Comparison of ENCODE assay signal across 9 mouse cellular contexts in genomic region chr16:8862336-8862987, GRCm38 (mm10). TPM values are rescaled to one million over a fixed set of nuclear protein-coding genes. Genes with fewer than 3 reads are reported as not detected.
DNase-seq lines count a peak whose midpoint lies in the region; ATAC-seq lines count a peak whose summit lies in the region.
"Had no signal": no experiment of that assay in that cellular context is flagged by ENCODE, and none has a peak within 500 bp of the region (broad histone marks: within the 10 kb centered on the region; RNA-seq: fewer than 3 reads in every experiment).

No protein-coding gene starts in this region.

- ATAC-seq in megakaryocyte progenitor cell, adult 5-6 weeks (replicated peaks; ENCODE audit: poor library complexity), result peak; percentile 95
- no peak for ATAC-seq in activated CD4-positive, CD25-positive, alpha-beta regulatory T cell, adult 4 months

- DNase-seq in heart, adult 9 months (ENCODE audit: low spot score in 2 of 2), result peak; percentile 26 to 42
- no peak for DNase-seq in heart, embryonic 10.5 days (ENCODE audit: low spot score)
- peak; percentile 43 for DNase-seq in MN1 (ENCODE audit: low spot score)
- DNase-seq in cerebellum, adult 9-10 months, result peak; percentile 84
- DNase-seq in kidney, postnatal 10 days, result no peak
- no peak for DNase-seq in gastrocnemius, adult 18-20 months (ENCODE audit: low spot score)
- DNase-seq: kidney, adult 9 months had no signal

- H3K9me3 ChIP-seq in heart, embryonic 10.5 days, result no peaks in the 10 kb centered on the region

- H3K4me3 ChIP-seq in heart, embryonic 10.5 days, result no peak overlapping the region

- WGBS in heart, embryonic 10.5 days, result 77% methylated on average over 5 of the region's 5 CpGs

- H3K4me1 ChIP-seq in heart, embryonic 10.5 days, result peaks cover 13% of the 10 kb centered on the region; the same call in 1 of the 2 replicates

- H3K27ac ChIP-seq in heart, embryonic 10.5 days, result no peak overlapping the region

- H3K36me3 ChIP-seq in heart, embryonic 10.5 days, result peaks cover 38% of the 10 kb centered on the region

- H3K27me3 ChIP-seq in heart, embryonic 10.5 days (ENCODE audit: insufficient read depth, poor library complexity, severe bottlenecking), result no peaks in the 10 kb centered on the region

RNA-seq across cellular contexts. Expression of gene 1810013L24Rik, which starts 32.6 kb away (rescaled TPM):
- polyA plus RNA-seq in heart, embryonic 10.5 days (2016; fragmentation: Nextera tagmentation; extraction: Ambion mirVana), result 17.3 and 21.3 TPM in 2 replicates
- total RNA-seq in megakaryocyte progenitor cell, adult 5-6 weeks (2015), result 38.9 and 42.4 TPM in 2 replicates
- total RNA-seq in megakaryocyte progenitor cell, adult 5-6 weeks (2017), result 34.7 and 43.7 TPM in 2 replicates
- 10 to 100 TPM; 17.5 to 21.1 TPM for polyA plus RNA-seq in activated CD4-positive, CD25-positive, alpha-beta regulatory T cell, adult 4 months (2017; shearing (Covaris generic))
- 10 to 100 TPM; 78.1 to 92.4 TPM for total RNA-seq in gastrocnemius, adult 18-20 months (2021)

Comparison
In these comparisons a context has a peak if more than half of its experiments do, and no peak if none do; other contexts are left out.
1. DNase-seq: peak in heart, adult 9 months (2 of 2), MN1 (single experiment) and cerebellum, adult 9-10 months (single experiment); none in heart, embryonic 10.5 days (single experiment), kidney, postnatal 10 days (single experiment) and gastrocnemius, adult 18-20 months (single experiment).